Mouse (Mus musculus): Measurements from ENCODE around the gene Acat2. TPM values are rescaled to one million over a fixed set of nuclear protein-coding genes. Genes with fewer than 3 reads are reported as not detected.
"Not testable (repeated sequence)": the region's sequence is repeated elsewhere in the genome, so short reads cannot be mapped to it uniquely, and the experiment has no call there.

The Acat2 gene
- polyA plus RNA-seq, 1 experiment, result 50.6 TPM

- TF ChIP-seq CTCF (IDR thresholded peaks at IDR 0.05; ENCODE audit: borderline replicate concordance, insufficient read depth, low read depth, low read length), result no peak
- TF ChIP-seq POLR2A (IDR thresholded peaks at IDR 0.05; ENCODE audit: borderline replicate concordance, insufficient read depth, low read length), result no peak
- Histone ChIP-seq H3K27ac (ENCODE audit: insufficient read depth, low read length) (no peak overlapping the region), H3K27me3 (ENCODE audit: control insufficient read depth, insufficient read depth, low read length) (no peaks in the 10 kb centered on the region), H3K4me1 (ENCODE audit: control insufficient read depth, insufficient read depth, low read length) (peaks cover 3% of the 10 kb centered on the region), H3K4me3 (replicated peaks; ENCODE audit: insufficient read depth, low read depth, low read length) (no peak overlapping the region)
- DNase-seq, result no peak
- 84% methylated on average over 2 of the region's 2 CpGs for WGBS
These were observed 23.1 kb downstream of the Acat2 start for GRCm38 (mm10) chr17:12937412-12937970.

DNA sequence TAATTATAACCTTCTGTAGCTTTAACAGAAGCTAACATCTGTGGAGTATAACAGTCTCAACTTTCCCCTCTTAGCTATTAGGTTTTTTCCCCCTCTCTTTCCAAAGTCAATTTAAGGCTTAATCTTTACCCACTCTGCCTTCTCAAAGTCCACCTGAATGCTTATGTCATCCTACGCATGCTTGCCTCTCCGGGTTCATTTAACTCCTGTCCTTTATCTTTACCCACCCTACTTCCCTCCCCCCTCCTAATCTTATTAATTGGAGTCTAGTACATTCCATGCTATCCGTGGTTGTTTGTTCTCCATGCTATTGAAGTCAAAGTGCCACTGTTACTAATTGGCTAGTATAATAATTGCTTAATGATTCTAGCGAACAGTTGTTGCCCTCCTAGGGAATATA lies 24.8 kb downstream of the Acat2 start:
- Histone ChIP-seq H3K4me3 (replicated peaks; ENCODE audit: insufficient read depth, low read depth, low read length) (no peak overlapping the region), H3K4me1 (ENCODE audit: control insufficient read depth, insufficient read depth, low read length) (peaks cover 3% of the 10 kb centered on the region), H3K27ac (ENCODE audit: insufficient read depth, low read length) (no peak overlapping the region), H3K27me3 (ENCODE audit: control insufficient read depth, insufficient read depth, low read length) (no peaks in the 10 kb centered on the region)
- DNase-seq, result no peak
- TF ChIP-seq POLR2A (IDR thresholded peaks at IDR 0.05; ENCODE audit: borderline replicate concordance, insufficient read depth, low read length), result no peak
- no peak for TF ChIP-seq CTCF (IDR thresholded peaks at IDR 0.05; ENCODE audit: borderline replicate concordance, insufficient read depth, low read depth, low read length)
- WGBS, result 69% methylated on average over 4 of the region's 4 CpGs

DNA sequence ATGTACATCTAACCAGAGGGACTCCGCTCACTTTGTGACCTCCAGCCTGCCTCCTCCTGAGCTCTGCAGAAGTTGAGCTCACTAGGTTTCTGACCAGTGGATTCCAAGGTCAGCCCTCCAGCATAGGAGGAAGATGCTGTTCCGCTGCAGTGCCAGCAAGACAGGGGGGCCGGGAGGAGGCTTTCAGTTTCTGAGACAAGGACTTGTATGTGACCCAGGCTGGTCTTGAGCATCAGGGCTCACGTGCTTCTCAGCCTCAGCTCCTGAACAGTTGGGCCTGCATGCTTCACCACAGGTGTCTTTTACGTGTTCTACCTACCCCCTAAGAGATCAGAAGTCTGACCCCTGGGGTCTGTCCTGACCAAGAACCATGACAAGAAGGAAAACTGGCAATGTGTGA lies 29.0 kb downstream of the Acat2 start:
- not testable (repeated sequence) for H3K4me1 ChIP-seq (ENCODE audit: control insufficient read depth, insufficient read depth, low read length); H3K4me3 ChIP-seq (replicated peaks; ENCODE audit: insufficient read depth, low read depth, low read length); H3K27ac ChIP-seq (ENCODE audit: insufficient read depth, low read length); DNase-seq; H3K27me3 ChIP-seq (ENCODE audit: control insufficient read depth, insufficient read depth, low read length)
- 85% methylated on average over 5 of the region's 5 CpGs for whole genome bisulfite sequencing

GRCm38 (mm10) chr17:12925703-12926180 lies 34.8 kb downstream of the Acat2 start:
- no peak for DNase-seq
- H3K27me3 ChIP-seq (ENCODE audit: control insufficient read depth, insufficient read depth, low read length), result no peaks in the 10 kb centered on the region
- H3K4me1 ChIP-seq (ENCODE audit: control insufficient read depth, insufficient read depth, low read length), result no peaks in the 10 kb centered on the region
- no peak overlapping the region for H3K4me3 ChIP-seq (replicated peaks; ENCODE audit: insufficient read depth, low read depth, low read length)
- TF ChIP-seq POLR2A (IDR thresholded peaks at IDR 0.05; ENCODE audit: borderline replicate concordance, insufficient read depth, low read length) (no peak), CTCF (IDR thresholded peaks at IDR 0.05; ENCODE audit: borderline replicate concordance, insufficient read depth, low read depth, low read length) (no peak)
- no peak overlapping the region for H3K27ac ChIP-seq (ENCODE audit: insufficient read depth, low read length)
- WGBS, result 86% methylated on average over 8 of the region's 8 CpGs

DNA sequence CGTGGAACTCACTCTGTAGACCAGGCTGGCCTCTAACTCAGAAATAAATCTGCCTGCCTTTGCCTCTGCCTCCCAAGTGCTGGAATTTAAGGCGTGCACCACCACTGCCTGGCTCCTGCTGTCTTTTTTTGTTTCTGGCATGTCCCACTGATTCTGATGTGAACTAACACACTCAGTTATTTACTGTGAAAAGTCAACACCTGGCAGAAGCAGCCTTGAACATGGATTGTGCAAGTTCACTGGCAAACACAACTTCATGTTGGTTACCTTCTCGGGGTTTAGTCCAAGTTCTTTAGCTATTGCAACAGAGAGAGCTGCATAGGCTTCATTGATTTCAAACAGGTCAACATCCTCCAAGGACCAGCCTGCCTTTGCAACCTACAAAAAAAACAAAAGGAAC lies 35.5 kb downstream of the Acat2 start:
- no peaks in the 10 kb centered on the region for H3K27me3 ChIP-seq (ENCODE audit: control insufficient read depth, insufficient read depth, low read length)
- WGBS, result 74% methylated on average over 3 of the region's 3 CpGs
- H3K27ac ChIP-seq (ENCODE audit: insufficient read depth, low read length), result no peak overlapping the region
- no peak for DNase-seq
- H3K4me1 ChIP-seq (ENCODE audit: control insufficient read depth, insufficient read depth, low read length), result no peaks in the 10 kb centered on the region
- no peak overlapping the region for H3K4me3 ChIP-seq (replicated peaks; ENCODE audit: insufficient read depth, low read depth, low read length)
- no peak for TF ChIP-seq POLR2A (IDR thresholded peaks at IDR 0.05; ENCODE audit: borderline replicate concordance, insufficient read depth, low read length)
- TF ChIP-seq CTCF (IDR thresholded peaks at IDR 0.05; ENCODE audit: borderline replicate concordance, insufficient read depth, low read depth, low read length), result no peak

DNA sequence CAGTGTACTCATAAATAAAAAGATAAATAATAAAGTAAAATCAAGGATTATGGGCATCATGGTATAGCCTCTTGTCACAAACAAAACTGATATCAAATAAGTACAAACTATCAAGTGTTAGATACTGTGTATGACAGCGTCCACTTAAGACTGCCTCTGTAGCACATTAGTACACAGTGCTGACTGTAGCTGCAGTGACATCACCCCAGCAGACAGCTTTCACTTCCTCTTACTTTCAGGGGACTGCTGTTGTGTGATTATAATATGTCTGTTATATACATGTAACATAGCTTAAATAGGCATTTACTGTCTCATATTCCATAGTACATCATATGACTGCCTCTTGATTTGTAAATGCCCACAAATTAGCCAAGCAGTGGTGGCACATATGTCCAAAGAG lies 39.5 kb downstream of the Acat2 start:
- H3K27ac ChIP-seq (ENCODE audit: insufficient read depth, low read length), result no peak overlapping the region
- TF ChIP-seq CTCF (IDR thresholded peaks at IDR 0.05; ENCODE audit: borderline replicate concordance, insufficient read depth, low read depth, low read length) (no peak), POLR2A (IDR thresholded peaks at IDR 0.05; ENCODE audit: borderline replicate concordance, insufficient read depth, low read length) (no peak)
- no peak for DNase-seq
- no peaks in the 10 kb centered on the region for H3K4me1 ChIP-seq (ENCODE audit: control insufficient read depth, insufficient read depth, low read length)
- 91% methylated on average over 1 of the region's 1 CpGs for WGBS
- H3K4me3 ChIP-seq (replicated peaks; ENCODE audit: insufficient read depth, low read depth, low read length), result no peak overlapping the region
- H3K27me3 ChIP-seq (ENCODE audit: control insufficient read depth, insufficient read depth, low read length), result no peaks in the 10 kb centered on the region

DNA sequence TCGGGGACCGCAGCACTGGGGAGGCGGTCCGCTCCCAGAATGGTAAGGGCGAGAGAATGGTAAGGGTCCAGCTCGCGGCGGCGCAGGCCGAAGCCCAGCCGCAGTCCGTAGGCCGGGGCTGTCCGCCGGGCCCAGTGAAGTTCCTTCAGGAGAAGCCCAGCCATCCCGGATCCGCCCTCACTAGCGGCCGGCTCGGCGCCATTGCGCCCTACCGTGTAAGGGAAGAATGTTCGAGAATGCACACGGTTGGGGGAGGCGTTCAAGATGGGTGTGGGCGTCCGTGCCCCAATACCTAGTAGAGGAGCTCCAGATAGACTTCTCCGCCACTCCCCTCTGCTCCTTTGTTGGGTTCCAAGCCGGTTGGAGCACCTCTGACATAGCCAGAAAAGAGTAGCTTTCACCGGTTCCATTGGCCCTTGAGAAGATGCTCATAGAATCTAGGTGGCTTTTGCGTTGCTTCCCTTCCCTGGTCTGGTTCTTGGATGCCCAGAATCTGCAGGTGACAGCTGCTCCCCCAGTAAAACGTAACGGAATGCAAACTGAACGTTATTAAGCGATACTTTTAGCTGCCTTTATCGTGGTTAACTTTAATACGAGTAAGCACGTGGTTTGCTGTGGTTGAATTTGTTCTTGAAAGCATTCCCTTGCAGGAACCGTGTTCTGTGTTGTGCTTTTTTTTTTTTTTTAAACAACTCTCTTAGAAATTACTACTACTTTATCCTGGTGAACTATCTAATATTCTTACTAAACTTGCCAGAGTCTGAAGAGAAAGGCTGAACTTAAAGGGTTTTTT lies 43.8 kb downstream of the Acat2 start:
- Histone ChIP-seq H3K27me3 (ENCODE audit: control insufficient read depth, insufficient read depth, low read length) (no peaks in the 10 kb centered on the region), H3K4me1 (ENCODE audit: control insufficient read depth, insufficient read depth, low read length) (no peaks in the 10 kb centered on the region), H3K27ac (ENCODE audit: insufficient read depth, low read length) (peak overlapping the region; percentile 71), H3K4me3 (replicated peaks; ENCODE audit: insufficient read depth, low read depth, low read length) (peak overlapping the region; percentile 91)
- under 1% methylated on average over 40 of the region's 40 CpGs for WGBS
- TF ChIP-seq CTCF (IDR thresholded peaks at IDR 0.05; ENCODE audit: borderline replicate concordance, insufficient read depth, low read depth, low read length), result no peak
- no peak for TF ChIP-seq POLR2A (IDR thresholded peaks at IDR 0.05; ENCODE audit: borderline replicate concordance, insufficient read depth, low read length)
- DNase-seq, result no peak
